ENCODE assay signal across 10 mouse cellular contexts in the genomic region with DNA sequence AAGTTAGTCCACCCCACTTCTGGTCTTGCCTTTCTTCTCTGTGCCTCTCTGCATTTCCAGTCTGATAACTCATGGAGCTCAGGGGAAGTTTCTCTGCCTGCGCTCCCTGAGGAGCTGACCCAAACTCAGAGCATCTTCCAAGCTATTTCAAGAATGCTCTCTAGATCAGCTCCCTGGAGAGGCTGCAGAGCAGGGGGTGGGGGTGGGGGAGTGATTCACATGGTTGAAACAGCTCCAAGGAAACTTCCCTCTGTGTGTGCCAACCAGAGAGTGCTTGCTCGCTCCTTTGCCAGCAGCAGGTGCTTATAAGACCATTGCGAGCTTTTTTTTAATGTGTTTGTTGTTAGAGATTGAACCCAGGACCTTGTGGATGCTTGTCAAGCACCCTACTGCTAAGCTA.
DNase-seq lines count a peak whose midpoint lies in the region; ATAC-seq lines count a peak whose summit lies in the region.
"Had no signal": no experiment of that assay in that cellular context is flagged by ENCODE, and none has a peak within 500 bp of the region (broad histone marks: within the 10 kb centered on the region; RNA-seq: fewer than 3 reads in every experiment).

No protein-coding gene starts in this region.

- no peaks in the 10 kb centered on the region for H3K4me1 ChIP-seq in forebrain, embryonic 13.5 days
- peaks cover 4% of the 10 kb centered on the region; the same call in 1 of the 2 replicates for H3K4me1 ChIP-seq in forebrain, embryonic 10.5 days

- H3K9ac ChIP-seq in forebrain, embryonic 13.5 days, result no peak overlapping the region
- H3K9ac ChIP-seq: liver, embryonic 14.5 days had no signal

- H3K27me3 ChIP-seq in forebrain, embryonic 13.5 days, result no peaks in the 10 kb centered on the region
- no peaks in the 10 kb centered on the region for H3K27me3 ChIP-seq in forebrain, embryonic 10.5 days (ENCODE audit: poor library complexity, severe bottlenecking)

- no peak for DNase-seq in forebrain, embryonic 10.5 days (ENCODE audit: extremely low spot score, low spot score)
- peak; percentile 4 to 8 for DNase-seq in kidney, postnatal 36 days
- no peak for DNase-seq in kidney, adult 18-20 months
- peak; percentile 7 for DNase-seq in embryo, embryonic 11 days
- DNase-seq in right cerebral cortex, adult 2 months (ENCODE audit: low spot score in 2 of 2), result peak; percentile 37 to 40
- DNase-seq in urinary bladder, postnatal 14 days (ENCODE audit: low spot score), result no peak
- DNase-seq: kidney, adult 9 months had no signal

- H3K4me3 ChIP-seq in forebrain, embryonic 13.5 days, result no peak overlapping the region
- no peak overlapping the region for H3K4me3 ChIP-seq in forebrain, embryonic 10.5 days

- ATAC-seq in forebrain, embryonic 13.5 days, result 0 out of 2 replicates have a peak, but pooled peaks have one; percentile 38
- no peak for ATAC-seq in granulocyte monocyte progenitor cell, adult 5-6 weeks (replicated peaks; ENCODE audit: poor library complexity, severe bottlenecking)

- no peak overlapping the region for H3K4me2 ChIP-seq in forebrain, embryonic 13.5 days

- no peaks in the 10 kb centered on the region for H3K36me3 ChIP-seq in forebrain, embryonic 13.5 days (ENCODE audit: poor library complexity, severe bottlenecking)
- no peaks in the 10 kb centered on the region for H3K36me3 ChIP-seq in forebrain, embryonic 10.5 days (replicated peaks)

- 50% methylated on average over 3 of the region's 3 CpGs for WGBS in forebrain, embryonic 13.5 days
- WGBS in forebrain, embryonic 10.5 days, result 49% methylated on average over 3 of the region's 3 CpGs

- no peaks in the 10 kb centered on the region for H3K9me3 ChIP-seq in forebrain, embryonic 13.5 days (replicated peaks)
- no peaks in the 10 kb centered on the region for H3K9me3 ChIP-seq in forebrain, embryonic 10.5 days

- no peak overlapping the region for H3K27ac ChIP-seq in forebrain, embryonic 13.5 days
- H3K27ac ChIP-seq in forebrain, embryonic 10.5 days, result no peak overlapping the region
- H3K27ac ChIP-seq: liver, embryonic 14.5 days had no signal

Comparison
In these comparisons a context has a peak if more than half of its experiments do, and no peak if none do; other contexts are left out.
1. DNase-seq: peak in kidney, postnatal 36 days (2 of 2), embryo, embryonic 11 days (single experiment) and right cerebral cortex, adult 2 months (2 of 2); none in forebrain, embryonic 10.5 days (single experiment), kidney, adult 18-20 months (single experiment) and urinary bladder, postnatal 14 days (single experiment).